Mouse (Mus musculus) testis, postnatal 10 days (tissue): ENCODE data around the gene Neil3.

ENCODE experiments used
- DNase-seq: peaks from one replicate; pipeline ENCODE4 v3.0.0; 2021; ENCODE audit warnings: low spot score

Gene Neil3

GRCm38 (mm10) chr8:53638495-53639171 is at the start of gene Neil3:
Gene Neil3 (minus strand): TSS chr8:53639065.
- peak; percentile 91 for DNase-seq

GRCm38 (mm10) chr8:53680846-53681245 is 42.0 kb upstream of the Neil3 start:
- DNase-seq: peak; percentile 54

DNA sequence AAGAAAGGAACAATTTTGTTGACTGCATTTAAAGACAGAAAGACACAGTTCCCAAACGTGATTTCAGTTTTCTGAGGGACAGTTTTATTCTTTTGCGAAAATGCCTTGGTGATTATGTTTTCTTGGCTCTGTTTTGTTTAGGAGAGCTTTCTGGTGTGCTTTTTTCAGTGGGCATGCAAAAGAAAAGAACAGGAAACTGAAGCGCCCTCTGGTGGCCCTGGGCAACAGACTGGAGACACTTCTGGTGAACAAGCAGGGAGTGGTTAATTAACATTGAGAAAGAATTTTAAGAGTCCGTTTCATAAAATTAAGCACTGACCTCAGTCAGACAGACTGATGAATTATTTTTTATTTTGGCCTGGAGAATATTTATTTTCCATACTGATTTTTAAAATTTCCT is 25.1 kb upstream of the Neil3 start:
- peak; percentile 83 for DNase-seq

DNA sequence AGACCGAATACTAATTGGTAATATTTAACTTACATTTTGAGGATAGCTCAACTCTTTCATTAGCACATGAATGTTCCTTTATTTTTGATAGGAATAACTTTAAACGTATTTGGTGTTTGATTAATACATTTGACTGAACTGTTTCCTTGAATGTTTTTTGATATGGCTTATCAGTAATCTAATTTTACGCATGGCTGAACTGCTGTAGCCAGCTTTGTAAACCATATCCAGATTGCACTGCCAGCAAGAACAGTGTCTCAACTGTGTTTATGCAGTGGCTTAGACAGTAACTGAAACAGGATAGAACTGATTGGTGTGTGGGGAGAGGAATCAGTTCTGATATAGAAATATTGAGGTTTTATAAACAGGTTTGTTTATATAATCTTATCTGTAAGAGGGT is 22.6 kb upstream of the Neil3 start:
- no peak for DNase-seq

GRCm38 (mm10) chr8:53630618-53631017 is 8.2 kb downstream of the Neil3 start:
- no peak for DNase-seq

GRCm38 (mm10) chr8:53628864-53629415 is 9.9 kb downstream of the Neil3 start:
- no peak for DNase-seq

GRCm38 (mm10) chr8:53623425-53623824 is 15.4 kb downstream of the Neil3 start:
- no peak for DNase-seq

GRCm38 (mm10) chr8:53619196-53619595 is 19.7 kb downstream of the Neil3 start:
- DNase-seq: no peak

GRCm38 (mm10) chr8:53614288-53614646 is 24.6 kb downstream of the Neil3 start:
- DNase-seq: no peak

GRCm38 (mm10) chr8:53613577-53614287 is 25.1 kb downstream of the Neil3 start:
- DNase-seq: no peak

DNA sequence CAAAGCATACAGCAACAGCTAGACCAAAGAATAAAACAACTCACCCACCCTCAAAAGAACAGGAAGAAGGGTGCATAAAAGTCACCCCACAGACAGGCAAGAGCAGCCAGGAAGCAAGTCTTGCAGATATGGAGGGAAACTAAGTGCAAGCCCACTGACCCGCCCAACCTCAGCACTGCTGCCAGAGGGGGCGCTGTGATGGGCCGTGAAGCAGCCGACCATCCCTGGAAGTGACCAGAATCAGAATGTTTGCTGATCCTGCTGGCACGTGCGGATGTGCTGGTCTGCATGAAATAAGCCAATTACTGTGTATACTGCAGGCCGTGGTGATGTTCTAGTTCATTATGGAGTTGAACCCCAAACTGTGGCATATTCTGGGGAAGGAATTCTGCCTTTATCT is 26.6 kb downstream of the Neil3 start:
- peak; percentile 51 for DNase-seq

- DNase-seq: no peak
Observed at GRCm38 (mm10) chr8:53607040-53607439, 31.8 kb downstream of the Neil3 start.

DNA sequence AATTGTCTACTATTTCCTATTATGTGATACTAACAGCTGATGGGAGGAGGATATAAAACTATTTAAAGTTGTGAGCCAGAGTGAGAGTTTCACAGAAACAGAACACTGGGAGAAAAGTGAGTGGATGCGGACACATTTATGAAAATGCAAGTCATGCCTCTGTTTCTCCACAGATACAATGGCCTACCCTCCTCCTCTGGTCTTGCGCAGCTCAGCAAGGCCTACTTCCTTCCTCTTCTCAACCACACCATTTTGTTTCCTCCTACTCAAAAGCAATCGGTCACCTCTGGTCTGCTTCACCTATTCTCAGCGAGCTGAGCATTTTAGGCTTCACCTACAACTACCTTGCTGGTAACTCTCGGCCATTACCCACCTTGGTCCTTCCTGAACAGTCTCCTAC is 34.0 kb downstream of the Neil3 start:
- no peak for DNase-seq

GRCm38 (mm10) chr8:53603672-53604071 is 35.2 kb downstream of the Neil3 start:
- no peak for DNase-seq

GRCm38 (mm10) chr8:53600826-53601225 is 38.0 kb downstream of the Neil3 start:
- no peak for DNase-seq

DNA sequence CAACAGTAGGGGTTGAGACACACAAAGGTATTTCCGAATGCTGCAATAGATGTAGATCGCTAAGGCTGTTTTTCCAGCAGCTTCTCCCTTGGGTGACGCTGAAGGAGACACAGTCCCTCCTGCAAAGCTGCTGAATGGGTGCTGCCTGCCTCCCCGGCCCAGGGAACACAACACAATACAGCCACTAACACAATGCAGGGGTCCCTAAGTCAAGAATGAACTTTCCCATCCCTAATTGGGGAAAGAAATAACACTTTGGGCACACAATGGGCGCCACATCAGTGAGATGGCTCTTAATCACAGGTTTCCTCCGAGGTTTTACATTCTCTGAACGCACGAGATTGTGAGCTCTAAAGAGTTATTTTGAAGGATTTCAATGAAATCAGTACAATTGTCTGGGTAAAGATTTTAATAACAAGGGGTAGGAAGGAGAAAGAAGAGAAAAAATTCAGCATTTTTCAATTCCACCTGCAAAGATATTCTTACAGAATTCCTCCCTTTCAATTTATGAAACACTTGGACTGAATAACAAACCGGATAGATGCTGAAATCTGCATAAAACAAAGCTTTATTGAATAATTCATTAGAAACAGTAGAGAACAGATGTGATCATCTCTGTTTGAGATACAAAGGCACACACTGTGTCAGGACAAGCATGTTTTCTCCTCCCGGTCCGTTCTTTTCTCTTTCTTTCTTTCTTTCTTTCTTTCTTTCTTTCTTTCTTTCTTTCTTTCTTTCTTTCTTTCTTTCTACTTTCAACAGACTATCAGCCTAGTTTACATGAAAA is 38.6 kb downstream of the Neil3 start:
- DNase-seq: no peak

DNA sequence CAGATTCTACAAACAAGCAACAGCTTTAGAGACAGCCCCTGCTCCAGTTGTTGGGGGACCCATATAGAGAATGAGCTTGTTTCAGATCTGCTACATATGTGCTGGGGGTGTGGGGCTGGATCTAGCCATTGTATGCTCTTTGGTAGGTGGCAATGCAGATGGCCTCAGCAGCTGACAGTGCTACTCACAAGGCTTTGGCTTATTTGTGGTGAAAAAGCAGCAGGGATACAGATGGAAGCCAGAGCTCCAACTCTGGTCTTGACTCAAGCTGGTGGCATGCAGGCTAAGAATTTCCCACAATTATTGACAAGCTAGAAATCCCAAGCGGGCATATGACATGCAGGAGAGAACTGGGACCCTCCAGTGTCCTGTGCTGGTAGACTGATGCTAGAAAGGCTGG is 40.8 kb downstream of the Neil3 start:
- DNase-seq: no peak

DNA sequence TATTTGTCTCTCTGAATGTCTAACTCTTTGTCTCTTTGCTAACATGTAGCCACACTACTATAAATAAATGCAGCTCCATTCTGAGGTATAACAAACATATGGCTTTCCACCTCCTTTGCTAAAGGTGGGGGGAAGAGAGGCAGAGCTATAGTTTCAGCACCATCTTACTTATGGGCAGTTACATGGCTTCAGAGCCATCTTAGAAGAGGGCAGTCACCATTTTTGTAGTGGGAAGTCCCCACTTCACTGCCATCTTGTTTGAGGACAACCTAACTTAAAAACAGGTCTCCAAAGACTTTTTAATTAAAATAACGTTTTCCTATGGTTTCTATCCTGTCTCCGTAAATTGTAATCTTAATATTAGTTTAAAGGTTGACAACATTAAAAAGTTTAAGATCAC is 47.1 kb downstream of the Neil3 start:
- no peak for DNase-seq

DNA sequence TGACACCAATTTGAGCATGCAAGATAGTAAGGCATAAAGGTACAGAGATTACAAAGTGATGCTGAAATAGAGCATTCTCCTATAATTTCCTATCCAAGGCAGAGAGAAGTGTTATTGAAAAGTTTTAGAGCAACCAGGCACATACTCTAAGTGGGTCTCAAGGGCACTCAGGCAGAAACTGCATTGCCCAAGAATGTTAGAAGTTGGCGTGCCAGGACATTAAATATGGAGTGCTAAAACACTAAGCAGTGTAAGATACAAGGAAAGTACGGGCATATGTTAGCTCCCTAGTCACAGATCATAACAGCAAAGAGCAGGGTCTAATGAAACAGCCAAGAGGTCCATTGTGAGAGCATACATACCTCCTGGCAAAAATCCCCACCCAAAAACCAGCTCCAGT is 65.3 kb downstream of the Neil3 start:
- DNase-seq: no peak

DNA sequence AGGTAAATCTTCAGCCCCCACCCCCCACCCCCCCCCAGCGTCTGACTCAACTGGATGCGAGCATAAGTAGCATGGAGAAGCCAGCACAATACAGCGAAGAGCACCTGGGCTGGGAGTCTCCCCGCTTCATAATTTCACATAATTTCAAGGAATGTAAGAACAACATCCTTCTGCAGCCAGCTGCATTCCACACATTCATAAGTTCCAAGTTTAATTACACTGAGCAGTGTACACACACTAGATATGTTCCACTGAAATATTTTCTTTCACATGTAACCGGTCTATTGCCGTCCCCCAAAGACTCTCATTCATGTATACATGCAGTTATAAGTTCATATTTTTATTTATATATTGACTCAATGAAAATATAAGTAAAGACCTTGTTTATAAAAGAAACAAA is 72.6 kb downstream of the Neil3 start:
- DNase-seq: no peak

DNA sequence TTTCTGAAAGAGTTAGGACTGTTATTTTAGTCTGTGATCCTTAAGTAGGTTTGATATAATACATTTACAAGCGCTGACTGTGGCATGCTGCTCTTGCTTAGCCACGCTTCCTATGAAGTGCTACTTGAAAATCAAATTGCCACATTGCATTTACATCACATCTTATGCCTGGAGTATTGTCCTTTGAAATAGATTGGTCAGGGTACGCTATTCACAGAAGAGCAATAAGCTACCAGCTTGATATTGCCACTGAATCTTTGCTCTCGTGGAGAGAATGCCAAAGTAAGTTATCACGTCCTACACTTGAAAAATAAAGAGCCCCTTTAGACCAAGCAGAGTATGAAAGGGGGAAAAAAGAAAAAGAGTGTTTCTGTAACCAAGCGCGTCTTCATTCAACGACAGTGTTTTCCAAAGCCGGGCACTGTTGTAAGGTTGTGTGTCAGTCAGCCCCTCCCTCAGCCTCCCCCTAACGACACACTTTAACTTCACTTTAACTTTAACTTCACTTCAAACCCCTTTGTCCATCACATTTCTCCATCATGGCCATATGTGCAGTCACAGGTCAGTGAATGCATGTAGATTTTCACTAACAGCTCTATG is 76.3 kb downstream of the Neil3 start:
- DNase-seq: no peak

DNA sequence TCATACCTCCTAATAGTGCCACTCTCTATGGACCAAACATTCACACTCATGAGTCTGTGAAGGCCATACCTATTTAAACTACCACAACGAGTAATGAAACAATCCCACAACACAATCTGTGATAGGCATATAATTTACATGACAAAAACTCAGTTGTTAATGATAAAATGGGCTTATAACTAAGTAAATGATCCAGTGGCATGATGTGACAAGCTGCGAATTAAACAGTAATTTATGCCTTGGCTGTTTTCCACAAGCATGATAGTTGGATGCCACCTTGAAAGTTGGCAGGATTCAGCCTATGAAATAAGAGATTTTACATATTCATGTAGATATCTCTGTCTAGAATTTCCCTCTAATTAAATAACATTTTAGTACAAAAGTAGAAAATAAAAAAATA is 99.3 kb downstream of the Neil3 start:
- DNase-seq: no peak
